Mouse (Mus musculus) stomach, embryonic 16.5 days (tissue): ENCODE results near the gene Fgfrl1. TPM values are rescaled to one million over a fixed set of nuclear protein-coding genes. Genes with fewer than 3 reads are reported as not detected.

ENCODE experiments used
- ATAC-seq: fragments of 200-750 bp; cut with Nextera tagmentation; 2 replicates; pipeline ENCODE4 v1.8.0; 2017; ENCODE audit warnings: moderate number of reproducible peaks, moderate TSS enrichment; ENCODE audit not compliant: insufficient read depth, low FRiP score
- H3K27ac ChIP-seq: fragments of 300-500 bp; sonication (generic); 2 replicates; pipeline ENCODE4 v1.5.1; 2014; ENCODE audit warnings: low read length
- H3K27me3 ChIP-seq: fragments of 300-500 bp; sonication (generic); 2 replicates; pipeline ENCODE4 v1.6.1; 2014; ENCODE audit warnings: low read length, control low read depth, mixed read lengths; ENCODE audit not compliant: control insufficient read depth, insufficient read depth
- H3K36me3 ChIP-seq: fragments of 300-500 bp; sonication (generic); 2 replicates; pipeline ENCODE4 v1.6.1; 2014; ENCODE audit warnings: low read length; ENCODE audit not compliant: control insufficient read depth, insufficient read depth
- H3K4me1 ChIP-seq: fragments of 300-500 bp; sonication (generic); 2 replicates; pipeline ENCODE4 v1.6.1; 2014; ENCODE audit warnings: low read length, control low read depth, mixed read lengths; ENCODE audit not compliant: control insufficient read depth, insufficient read depth
- H3K4me2 ChIP-seq: fragments of 300-500 bp; sonication (generic); 2 replicates; pipeline ENCODE4 v1.6.1; 2014; ENCODE audit warnings: low read depth, low read length, mixed read lengths
- H3K4me3 ChIP-seq: fragments of 300-500 bp; sonication (generic); replicated peaks from 2 replicates; pipeline ENCODE4 v1.5.1; 2014; ENCODE audit warnings: mild to moderate bottlenecking, low read length
- H3K9ac ChIP-seq: fragments of 300-500 bp; sonication (generic); 2 replicates; pipeline ENCODE4 v1.6.1; 2014; ENCODE audit warnings: low read length
- H3K9me3 ChIP-seq: fragments of 300-500 bp; sonication (generic); replicated peaks from 2 replicates; pipeline ENCODE4 v1.6.1; 2016; ENCODE audit warnings: low read length, control low read depth; ENCODE audit not compliant: control insufficient read depth
- WGBS: fragments of 180-500 bp; shearing (Covaris S2); extraction: QIAGEN DNeasy Blood & Tissue Kit; methylation state at CpG from one replicate; pipeline ENCODE4 v1.1.7; 2014; 5-methylcytosine and 5-hydroxymethylcytosine counted together
- polyA plus RNA-seq: library from polyadenylated mRNA; unstranded; fragments of >200 nt; fragmentation: Nextera tagmentation; extraction: Ambion mirVana; gene quantifications from 2 replicates; pipeline ENCODE4 v1.2.1, GENCODE M21; 2015

Gene Fgfrl1
- polyA plus RNA-seq, 1 experiment from 2014 or later = 11.7 TPM

- Histone ChIP-seq H3K9me3 (no peaks in the 10 kb centered on the region), H3K4me3 (no peak overlapping the region), H3K27me3 (no peaks in the 10 kb centered on the region), H3K36me3 (no peaks in the 10 kb centered on the region), H3K9ac (no peak overlapping the region), H3K4me1 (no peaks in the 10 kb centered on the region), H3K27ac (no peak overlapping the region), H3K4me2 (no peak overlapping the region)
- ATAC-seq = no peak
- WGBS = 61% methylated on average over 7 of the region's 7 CpGs
Measured at GRCm38 (mm10) chr5:108719761-108720160, 27.6 kb downstream of the Fgfrl1 start.

- no peak overlapping the region for H3K4me3 ChIP-seq
- no peaks in the 10 kb centered on the region for H3K9me3 ChIP-seq
- no peaks in the 10 kb centered on the region for H3K4me1 ChIP-seq
- WGBS = 50% methylated on average over 2 of the region's 2 CpGs
- H3K27ac ChIP-seq = no peak overlapping the region
- no peaks in the 10 kb centered on the region for H3K36me3 ChIP-seq
- no peaks in the 10 kb centered on the region for H3K27me3 ChIP-seq
- no peak overlapping the region for H3K9ac ChIP-seq
- ATAC-seq = no peak
- H3K4me2 ChIP-seq = no peak overlapping the region
Measured at GRCm38 (mm10) chr5:108724006-108724405, 31.8 kb downstream of the Fgfrl1 start.

DNA sequence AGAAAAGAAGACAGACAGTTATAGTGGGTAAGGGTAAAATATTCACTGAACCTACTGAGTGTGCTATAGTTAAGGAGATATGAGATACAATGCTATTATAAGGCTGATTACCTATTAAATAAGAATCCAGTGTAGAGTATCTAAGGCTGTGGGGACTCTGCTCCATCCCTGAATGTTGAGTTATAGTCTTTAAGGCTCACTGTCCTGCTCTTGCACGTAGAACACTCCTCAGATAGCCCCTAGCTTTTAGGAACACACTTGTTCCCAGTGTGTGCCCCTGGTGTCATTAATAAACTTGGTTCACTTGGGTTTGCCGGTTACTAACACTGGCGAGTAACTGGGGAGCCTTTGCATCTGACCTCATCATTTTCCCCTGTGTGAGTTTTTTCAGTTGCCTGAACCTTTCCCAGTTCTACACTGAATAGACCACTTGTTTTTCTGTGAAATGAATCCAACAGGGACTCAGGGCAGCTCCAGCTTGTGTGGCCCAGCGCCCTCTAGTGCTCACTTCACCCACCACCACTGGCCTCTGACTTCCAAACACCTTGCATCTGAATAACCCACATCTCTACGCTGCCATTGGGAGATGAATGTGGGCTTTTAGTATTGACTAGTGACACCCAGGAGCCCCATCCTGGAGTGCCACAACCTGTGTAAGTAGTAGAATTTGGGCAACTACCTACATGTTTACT lies 34.5 kb downstream of the Fgfrl1 start:
- no peak overlapping the region for H3K9ac ChIP-seq
- no peaks in the 10 kb centered on the region for H3K27me3 ChIP-seq
- no peaks in the 10 kb centered on the region for H3K36me3 ChIP-seq
- 24% methylated on average over 5 of the region's 5 CpGs for WGBS
- H3K4me3 ChIP-seq = no peak overlapping the region
- no peak overlapping the region for H3K4me2 ChIP-seq
- no peaks in the 10 kb centered on the region for H3K9me3 ChIP-seq
- no peaks in the 10 kb centered on the region for H3K4me1 ChIP-seq
- peak; percentile 82; the same call in 1 of the 2 replicates for ATAC-seq
- no peak overlapping the region for H3K27ac ChIP-seq

GRCm38 (mm10) chr5:108727425-108727824 lies 35.2 kb downstream of the Fgfrl1 start:
- no peak overlapping the region for H3K4me2 ChIP-seq
- no peaks in the 10 kb centered on the region for H3K9me3 ChIP-seq
- H3K36me3 ChIP-seq = no peaks in the 10 kb centered on the region
- no peak overlapping the region for H3K9ac ChIP-seq
- no peak overlapping the region for H3K4me3 ChIP-seq
- no peak overlapping the region for H3K27ac ChIP-seq
- 72% methylated on average over 1 of the region's 1 CpGs for WGBS
- no peak for ATAC-seq
- H3K4me1 ChIP-seq = no peaks in the 10 kb centered on the region
- no peaks in the 10 kb centered on the region for H3K27me3 ChIP-seq

- WGBS = 82% methylated on average over 2 of the region's 2 CpGs
- no peak overlapping the region for H3K4me3 ChIP-seq
- no peak overlapping the region for H3K27ac ChIP-seq
- no peaks in the 10 kb centered on the region for H3K36me3 ChIP-seq
- H3K27me3 ChIP-seq = no peaks in the 10 kb centered on the region
- no peaks in the 10 kb centered on the region for H3K4me1 ChIP-seq
- no peak for ATAC-seq
- no peak overlapping the region for H3K9ac ChIP-seq
- H3K4me2 ChIP-seq = no peak overlapping the region
- H3K9me3 ChIP-seq = no peaks in the 10 kb centered on the region
Measured at GRCm38 (mm10) chr5:108741844-108742243, 49.7 kb downstream of the Fgfrl1 start.

- Histone ChIP-seq H3K27me3 (no peaks in the 10 kb centered on the region), H3K9me3 (no peaks in the 10 kb centered on the region), H3K36me3 (no peaks in the 10 kb centered on the region), H3K27ac (no peak overlapping the region), H3K4me3 (no peak overlapping the region), H3K9ac (no peak overlapping the region), H3K4me1 (no peaks in the 10 kb centered on the region), H3K4me2 (no peak overlapping the region)
- WGBS = 73% methylated on average over 2 of the region's 2 CpGs
- no peak for ATAC-seq
Measured at GRCm38 (mm10) chr5:108742596-108742995, 50.4 kb downstream of the Fgfrl1 start.

DNA sequence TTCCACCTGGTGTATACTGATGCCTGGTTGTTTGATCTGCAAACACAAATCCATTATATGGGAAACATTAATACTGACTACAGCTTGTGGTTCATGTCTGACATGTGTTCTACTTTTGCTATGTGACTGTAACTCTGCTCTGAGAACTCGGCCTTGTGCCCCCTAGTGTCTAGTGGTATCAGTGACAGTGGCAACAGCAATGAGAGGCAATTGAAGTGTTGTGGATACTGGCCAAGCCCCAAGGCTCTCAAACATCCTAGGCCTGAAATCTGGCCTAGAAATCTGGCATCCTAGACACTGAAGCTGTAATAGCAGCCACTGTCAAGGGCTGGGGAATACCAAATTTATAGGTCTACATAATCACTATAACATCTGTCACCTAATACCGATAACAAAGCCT lies 51.7 kb downstream of the Fgfrl1 start:
- H3K27ac ChIP-seq = no peak overlapping the region
- H3K4me1 ChIP-seq = no peaks in the 10 kb centered on the region
- no peak overlapping the region for H3K4me2 ChIP-seq
- H3K9me3 ChIP-seq = no peaks in the 10 kb centered on the region
- WGBS = 56% methylated on average over 2 of the region's 2 CpGs
- H3K9ac ChIP-seq = no peak overlapping the region
- H3K4me3 ChIP-seq = no peak overlapping the region
- H3K27me3 ChIP-seq = no peaks in the 10 kb centered on the region
- no peaks in the 10 kb centered on the region for H3K36me3 ChIP-seq
- no peak for ATAC-seq

GRCm38 (mm10) chr5:108744629-108745028 lies 52.4 kb downstream of the Fgfrl1 start:
- Histone ChIP-seq H3K9ac (no peak overlapping the region), H3K4me1 (no peaks in the 10 kb centered on the region), H3K4me3 (no peak overlapping the region), H3K27me3 (no peaks in the 10 kb centered on the region), H3K9me3 (no peaks in the 10 kb centered on the region), H3K36me3 (no peaks in the 10 kb centered on the region), H3K27ac (no peak overlapping the region), H3K4me2 (no peak overlapping the region)
- no peak for ATAC-seq
- 76% methylated on average over 3 of the region's 3 CpGs for WGBS

DNA sequence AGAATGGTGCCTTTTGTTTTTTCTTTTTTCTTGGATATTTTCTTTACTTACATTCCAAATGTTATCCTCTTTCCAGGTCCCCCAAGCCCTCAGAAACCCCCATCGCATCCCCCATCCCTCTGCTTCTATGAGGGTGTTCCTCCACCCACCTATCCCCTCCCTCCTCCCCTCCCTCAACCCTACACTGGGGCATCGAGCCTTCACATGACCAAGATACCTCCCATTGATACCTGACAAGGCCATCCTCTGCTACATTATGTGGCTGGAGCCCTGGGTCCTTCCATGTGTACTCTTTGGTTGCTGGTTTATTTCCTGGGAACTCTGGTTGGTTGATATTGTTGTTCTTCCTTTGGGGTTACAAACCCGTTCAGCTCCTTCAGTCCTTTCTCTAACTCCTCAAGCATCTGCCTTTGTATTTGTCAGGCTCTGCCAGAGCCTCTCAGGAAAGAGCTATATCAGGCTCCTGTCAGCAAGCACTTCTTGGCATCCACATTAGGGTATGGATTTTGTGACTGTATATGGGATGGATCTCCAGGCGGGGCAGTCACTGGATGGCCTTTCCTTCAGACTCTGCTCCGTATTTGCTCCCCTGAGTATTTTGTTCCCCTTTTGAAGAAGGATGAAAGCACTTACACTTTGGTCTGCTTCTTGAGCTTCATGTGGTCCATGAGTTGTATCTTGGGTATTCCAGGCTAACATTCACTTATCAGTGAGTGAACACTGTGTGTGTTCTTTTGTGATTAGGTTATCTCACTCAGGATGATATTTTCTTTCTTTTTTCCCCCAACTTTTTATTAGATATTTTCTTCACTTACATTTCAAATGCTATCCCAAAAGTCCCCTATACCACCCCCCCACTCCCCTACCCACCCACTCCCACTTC lies 58.4 kb downstream of the Fgfrl1 start:
- 74% methylated on average over 5 of the region's 5 CpGs for WGBS
- Histone ChIP-seq H3K27me3 (no peaks in the 10 kb centered on the region), H3K27ac (no peak overlapping the region), H3K36me3 (no peaks in the 10 kb centered on the region), H3K4me2 (no peak overlapping the region), H3K4me1 (no peaks in the 10 kb centered on the region), H3K9ac (no peak overlapping the region), H3K9me3 (no peaks in the 10 kb centered on the region), H3K4me3 (no peak overlapping the region)
- no peak for ATAC-seq
